Comparison of ENCODE assay signal across 14 mouse cellular contexts in genomic region chr19:17372701-17373100, GRCm38 (mm10). TPM values are rescaled to one million over a fixed set of nuclear protein-coding genes. Genes with fewer than 3 reads are reported as not detected.
A peak's percentile ranks its signal among the peaks of the same experiment; 100 is the strongest.
DNase-seq lines count a peak whose midpoint lies in the region; ATAC-seq and TF ChIP-seq lines count a peak whose summit lies in the region.
"Had no signal": no experiment of that assay in that cellular context is flagged by ENCODE, and none has a peak within 500 bp of the region (broad histone marks: within the 10 kb centered on the region; RNA-seq: fewer than 3 reads in every experiment).

Gene Gcnt1, minus strand, starts transcription at chr19:17372844.

- no peaks in the 10 kb centered on the region for H3K27me3 ChIP-seq in heart, adult 2 months (ENCODE audit: control insufficient read depth, insufficient read depth, low read length)
- no peaks in the 10 kb centered on the region for H3K27me3 ChIP-seq in kidney, embryonic 16.5 days (ENCODE audit: insufficient read depth, low read length)
- H3K27me3 ChIP-seq: forebrain, embryonic 12.5 days; heart, embryonic 13.5 days had no signal

- ATAC-seq in granulocyte monocyte progenitor cell, adult 5-6 weeks (replicated peaks; ENCODE audit: poor library complexity, severe bottlenecking): no peak
- peak; percentile 75; the same call in 1 of the 2 replicates for ATAC-seq in kidney, embryonic 16.5 days (ENCODE audit: low FRiP score, low TSS enrichment)
- no peak for ATAC-seq in megakaryocyte-erythroid progenitor cell, adult 5-6 weeks (replicated peaks; ENCODE audit: low FRiP score, low TSS enrichment, poor library complexity, severe bottlenecking)

- TF ChIP-seq EP300 in heart, adult 2 months (IDR thresholded peaks at IDR 0.05; ENCODE audit: insufficient read depth, low read depth, low read length): no peak

- no peak within 1 kb of the TSS for H3K9ac ChIP-seq in heart, adult 2 months (ENCODE audit: low read depth, low read length)
- 0 out of 2 replicates have a peak within 1 kb of the TSS, but pooled peaks have one; percentile 11 for H3K9ac ChIP-seq in kidney, embryonic 16.5 days (replicated peaks; ENCODE audit: low read length)
- H3K9ac ChIP-seq: forebrain, embryonic 12.5 days; heart, embryonic 13.5 days had no signal

- H3K4me2 ChIP-seq in kidney, embryonic 16.5 days (replicated peaks; ENCODE audit: low read depth, low read length): 0 out of 2 replicates have a peak within 1 kb of the TSS, but pooled peaks have one; percentile 7
- H3K4me2 ChIP-seq: forebrain, embryonic 12.5 days; heart, embryonic 13.5 days had no signal

- 82% methylated on average over 3 of the region's 3 CpGs for WGBS in heart, adult 2 months
- whole genome bisulfite sequencing in kidney, embryonic 16.5 days: 75% methylated on average over 3 of the region's 3 CpGs

- no peaks in the 10 kb centered on the region for H3K4me1 ChIP-seq in heart, adult 2 months (ENCODE audit: control insufficient read depth, insufficient read depth, low read length)
- H3K4me1 ChIP-seq in kidney, embryonic 16.5 days (ENCODE audit: insufficient read depth, low read length): no peaks in the 10 kb centered on the region
- H3K4me1 ChIP-seq: forebrain, embryonic 12.5 days; limb, embryonic 10.5 days had no signal

- TF ChIP-seq POLR2A in heart, adult 2 months (IDR thresholded peaks at IDR 0.05; ENCODE audit: insufficient read depth, low read depth, low read length): no peak

- no peak within 1 kb of the TSS for H3K27ac ChIP-seq in heart, adult 2 months
- peak within 1 kb of the TSS; percentile 68 for H3K27ac ChIP-seq in kidney, embryonic 16.5 days (ENCODE audit: low read length)
- H3K27ac ChIP-seq in layer of hippocampus, adult 2 months: no peak within 1 kb of the TSS
- H3K27ac ChIP-seq: forebrain, embryonic 12.5 days; heart, embryonic 13.5 days; limb, embryonic 10.5 days had no signal

- H3K36me3 ChIP-seq in heart, adult 2 months (ENCODE audit: control insufficient read depth, insufficient read depth, low read length): no peaks in the 10 kb centered on the region
- no peaks in the 10 kb centered on the region for H3K36me3 ChIP-seq in kidney, embryonic 16.5 days (ENCODE audit: insufficient read depth, low read length)
- H3K36me3 ChIP-seq: forebrain, embryonic 12.5 days; heart, embryonic 13.5 days; limb, embryonic 10.5 days had no signal

- H3K79me2 ChIP-seq in heart, adult 2 months (replicated peaks; ENCODE audit: control insufficient read depth, insufficient read depth, low read length): no peaks in the 10 kb centered on the region

- no peaks in the 10 kb centered on the region for H3K9me3 ChIP-seq in kidney, embryonic 16.5 days (ENCODE audit: low read length)
- H3K9me3 ChIP-seq: forebrain, embryonic 12.5 days; heart, embryonic 13.5 days; limb, embryonic 10.5 days had no signal

- no peak for DNase-seq in heart, adult 2 months
- no peak for DNase-seq in heart, adult 11 months
- DNase-seq in layer of hippocampus, adult 9-11 months: no peak
- DNase-seq in layer of hippocampus, adult 2 months (ENCODE audit: low spot score in 2 of 2): no peak
- no peak for DNase-seq in layer of hippocampus, adult 18-20 months (ENCODE audit: low spot score in 2 of 2)
- DNase-seq: adrenal gland, adult 2 months; cerebellum, adult 11-12 months; lung, postnatal 10 days had no signal

- no peak within 1 kb of the TSS for H3K4me3 ChIP-seq in heart, adult 2 months
- H3K4me3 ChIP-seq in kidney, embryonic 16.5 days (ENCODE audit: low read length): peak within 1 kb of the TSS; percentile 8; the same call in 1 of the 2 replicates
- H3K4me3 ChIP-seq in layer of hippocampus, adult 2 months: no peak within 1 kb of the TSS
- H3K4me3 ChIP-seq: forebrain, embryonic 12.5 days; heart, embryonic 13.5 days; limb, embryonic 10.5 days had no signal

- no peak for TF ChIP-seq CTCF in heart, adult 2 months (IDR thresholded peaks at IDR 0.05)
- TF ChIP-seq CTCF in layer of hippocampus, adult 2 months (conservative IDR thresholded peaks at IDR 0.05): no peak

- intact Hi-C loops in heart, adult 2 months (cut with DNase I): no loop called here

RNA-seq across cellular contexts. Expression of gene Gcnt1, which starts in this region (rescaled TPM):
- total RNA-seq in heart, adult 2 months (2021): 10 to 100 TPM; 10.8 to 12.1 TPM
- 1.1 and 2.2 TPM in 2 replicates for polyA plus RNA-seq in heart, adult 2 months (2012; rRNA removed)
- 18.2 and 22.2 TPM in 2 replicates for total RNA-seq in granulocyte monocyte progenitor cell, adult 5-6 weeks (2014; fragmentation: Nextera tagmentation)
- total RNA-seq in granulocyte monocyte progenitor cell, adult 5-6 weeks (2017): 27.4 and 29.9 TPM in 2 replicates
- 42.4 and 42.5 TPM in 2 replicates for polyA plus RNA-seq in kidney, embryonic 16.5 days (2015; fragmentation: Nextera tagmentation; extraction: Ambion mirVana)
- 12.0 and 26.0 TPM in 2 replicates for total RNA-seq in megakaryocyte-erythroid progenitor cell, adult 5-6 weeks (2014; fragmentation: Nextera tagmentation)
- 18.0 and 23.7 TPM in 2 replicates for total RNA-seq in megakaryocyte-erythroid progenitor cell, adult 5-6 weeks (2017)
- 1 to 10 TPM; 3.0 to 4.7 TPM for total RNA-seq in layer of hippocampus, adult 2 months (2021)
- total RNA-seq in layer of hippocampus, adult 18-20 months (2021): 1 to 10 TPM; 3.1 to 3.5 TPM

Comparison
In these comparisons a context has a peak if more than half of its experiments do, and no peak if none do; other contexts are left out.
1. RNA of gene Gcnt1 (polyA plus RNA-seq): 42.4 to 42.5 TPM in kidney, embryonic 16.5 days; 1.1 to 2.2 TPM in heart, adult 2 months; every median in the first group is over 10 times any median in the second.